ENCODE assay signal across 22 mouse cellular contexts in genomic region chr13:59700137-59700536, GRCm38 (mm10). TPM values are rescaled to one million over a fixed set of nuclear protein-coding genes. Genes with fewer than 3 reads are reported as not detected.
"Had no signal": no experiment of that assay in that cellular context is flagged by ENCODE, and none has a peak within 500 bp of the region (broad histone marks: within the 10 kb centered on the region; RNA-seq: fewer than 3 reads in every experiment).

No protein-coding gene starts in this region.

RNA-seq across cellular contexts. Expression of gene 4921517D22Rik, which starts 6.2 kb away (rescaled TPM):
- total RNA-seq: layer of hippocampus, adult 18-20 months; layer of hippocampus, postnatal 14 days; left cerebral cortex, adult 8-10 months; left cerebral cortex, postnatal 14 days; left cerebral cortex, postnatal 4 days; megakaryocyte, adult 5-6 weeks; monocyte, adult 5-6 weeks had no signal
- polyA plus RNA-seq: intestine, postnatal 0 days; kidney, embryonic 15.5 days; limb, embryonic 12.5 days; limb, embryonic 15.5 days; liver, embryonic 11.5 days; liver, embryonic 15.5 days; lung, embryonic 15.5 days; macrophage; midbrain, embryonic 13.5 days; midbrain, embryonic 16.5 days; myocyte; neural tube, embryonic 14.5 days; small intestine, adult 2 months; spleen, adult 2 months; urinary bladder, adult 2 months had no signal

RNA-seq across cellular contexts. Expression of gene Spata31d1a, which starts 10.0 kb away (rescaled TPM):
- total RNA-seq: monocyte, adult 5-6 weeks had no signal
- polyA plus RNA-seq: intestine, postnatal 0 days; kidney, embryonic 15.5 days; limb, embryonic 12.5 days; limb, embryonic 15.5 days; liver, embryonic 15.5 days; lung, embryonic 15.5 days; macrophage; myocyte; small intestine, adult 2 months; spleen, adult 2 months; urinary bladder, adult 2 months had no signal

RNA-seq across cellular contexts. Expression of gene Spata31d1b, which starts 11.9 kb away (rescaled TPM):
- total RNA-seq: layer of hippocampus, adult 18-20 months; left cerebral cortex, postnatal 14 days; left cerebral cortex, postnatal 4 days; megakaryocyte, adult 5-6 weeks had no signal
- polyA plus RNA-seq: intestine, postnatal 0 days; limb, embryonic 12.5 days; limb, embryonic 15.5 days; liver, embryonic 11.5 days; lung, embryonic 15.5 days; macrophage; midbrain, embryonic 13.5 days; midbrain, embryonic 16.5 days; myocyte; neural tube, embryonic 14.5 days; small intestine, adult 2 months; spleen, adult 2 months; urinary bladder, adult 2 months had no signal

RNA-seq across cellular contexts. Expression of gene Spata31d1d, which starts 31.4 kb away (rescaled TPM):
- total RNA-seq: layer of hippocampus, adult 18-20 months; layer of hippocampus, postnatal 14 days; left cerebral cortex, adult 8-10 months; megakaryocyte, adult 5-6 weeks; monocyte, adult 5-6 weeks had no signal
- polyA plus RNA-seq: intestine, postnatal 0 days; kidney, embryonic 15.5 days; limb, embryonic 12.5 days; limb, embryonic 15.5 days; liver, embryonic 11.5 days; liver, embryonic 15.5 days; lung, embryonic 15.5 days; macrophage; midbrain, embryonic 13.5 days; midbrain, embryonic 16.5 days; myocyte; neural tube, embryonic 14.5 days; small intestine, adult 2 months; spleen, adult 2 months; urinary bladder, adult 2 months had no signal
